Mouse (Mus musculus) Patski (cell line): ENCODE measurements around the gene Carmil2. TPM values are rescaled to one million over a fixed set of nuclear protein-coding genes. Genes with fewer than 3 reads are reported as not detected.

ENCODE experiments used
- ATAC-seq: fragments of 100-300 bp; one replicate; pipeline ENCODE4 v1.8.0; 2021
- CTCF ChIA-PET: fragments of 350-600 bp; sonication (Branson Sonifier 250); formaldehyde crosslinking; loops from one replicate; lab custom pipeline; 2022; ENCODE audit warnings: inconsistent platforms; lab: Charles Lee
- POLR2A ChIA-PET: fragments of 350-600 bp; sonication (Branson Sonifier 250); formaldehyde crosslinking; loops from one replicate; lab custom pipeline; 2022; ENCODE audit warnings: antibody characterized with exemption, inconsistent platforms; lab: Charles Lee
- DNase-seq: peaks from one replicate; pipeline ENCODE4 v3.0.0-alpha.2; 2011; ENCODE audit warnings: low read depth, low spot score
- H3K27me3 ChIP-seq: fragments of 371-371 bp; one replicate; pipeline ENCODE4 v1.5.1; 2021
- CTCF ChIP-seq: fragments of 100-300 bp; IDR thresholded peaks from one replicate; pipeline ENCODE4 v1.5.1; 2021
- in situ Hi-C: fragments of 300-500 bp; cut with MboI; formaldehyde crosslinking; loops from 3 replicates; pipeline ENCODE4 v1.11.1; 2018; ENCODE audit warnings: low pct_unique_long_range_greater_than_20kb, mixed read lengths
- polyA plus RNA-seq: library from polyadenylated mRNA; unstranded; gene quantifications from one replicate; pipeline ENCODE4 v1.2.3, GENCODE M21; 2021

Carmil2 gene
- polyA plus RNA-seq, 1 experiment from 2014 or later, result 0.44 TPM

GRCm38 (mm10) chr8:105695080-105695780, 9.2 kb downstream of the Carmil2 start:
- DNase-seq, result no peak
- ATAC-seq, result no peak
- H3K27me3 ChIP-seq, result no peaks in the 10 kb centered on the region
- in situ Hi-C loops, result no loop called here
- TF ChIP-seq CTCF, result no peak
- CTCF ChIA-PET, result no interaction called here
- POLR2A ChIA-PET, result no interaction called here

DNA sequence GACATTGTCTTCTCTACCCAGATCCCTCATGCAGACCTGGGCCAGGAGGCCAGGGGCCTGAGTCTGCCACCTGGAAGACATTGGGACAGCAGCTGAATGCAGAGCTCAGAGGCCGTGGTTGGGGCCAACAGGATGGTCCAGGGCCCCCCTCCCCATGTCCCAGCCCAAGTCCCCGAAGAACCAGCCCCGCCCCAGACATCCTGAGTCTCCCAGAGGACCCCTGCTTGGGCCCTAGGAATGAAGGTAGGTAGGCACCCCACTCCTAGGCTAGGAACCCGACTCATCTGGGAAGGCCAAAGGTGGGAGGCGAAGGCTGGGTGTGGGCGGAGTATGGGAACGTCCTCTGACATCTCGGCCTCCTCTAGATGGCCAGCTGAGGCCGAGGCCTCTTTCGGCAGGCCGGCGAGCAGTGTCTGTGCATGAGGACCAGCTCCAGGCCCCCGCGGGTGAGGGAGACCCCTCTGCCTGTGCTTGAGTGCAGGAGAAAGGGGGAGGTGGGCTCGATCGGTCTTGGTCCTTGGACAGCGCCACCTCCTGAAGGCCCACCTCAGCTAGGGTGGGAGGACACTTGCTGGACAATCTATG, 11.2 kb downstream of the Carmil2 start:
- DNase-seq, result no peak
- CTCF ChIA-PET, result no interaction called here
- no peak for TF ChIP-seq CTCF
- no peaks in the 10 kb centered on the region for H3K27me3 ChIP-seq
- no peak for ATAC-seq
- in situ Hi-C loops, result no loop called here
- POLR2A ChIA-PET, result no interaction called here

DNA sequence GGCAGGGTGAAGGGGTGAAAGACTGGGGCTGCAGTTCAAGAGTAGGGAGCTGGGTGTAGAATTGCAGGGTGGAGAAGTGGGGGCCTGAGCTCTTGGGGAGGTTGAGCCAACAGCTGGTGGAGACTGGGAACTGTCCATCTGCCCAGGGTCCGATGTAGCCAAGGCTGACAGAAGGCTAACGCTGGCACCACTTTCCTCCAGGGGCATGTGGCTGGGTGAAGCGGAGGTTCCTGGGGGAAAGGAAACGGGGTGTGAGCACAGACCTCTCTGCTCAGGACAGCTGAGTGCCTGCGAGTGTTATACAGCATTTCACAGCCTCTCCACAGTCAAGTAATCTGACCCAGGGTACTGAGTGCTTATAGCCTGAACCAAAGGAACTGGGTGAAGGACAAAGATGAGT, 12.7 kb downstream of the Carmil2 start:
- ATAC-seq, result no peak
- ChIA-PET CTCF (no interaction called here), POLR2A (interaction anchor here (0.6 kb wide), 1 partner anchor 76 kb away, joined by 3 read pairs; no protein-coding TSS in a partner anchor)
- no peak for TF ChIP-seq CTCF
- DNase-seq, result no peak
- H3K27me3 ChIP-seq, result no peaks in the 10 kb centered on the region
- in situ Hi-C loops, result no loop called here

DNA sequence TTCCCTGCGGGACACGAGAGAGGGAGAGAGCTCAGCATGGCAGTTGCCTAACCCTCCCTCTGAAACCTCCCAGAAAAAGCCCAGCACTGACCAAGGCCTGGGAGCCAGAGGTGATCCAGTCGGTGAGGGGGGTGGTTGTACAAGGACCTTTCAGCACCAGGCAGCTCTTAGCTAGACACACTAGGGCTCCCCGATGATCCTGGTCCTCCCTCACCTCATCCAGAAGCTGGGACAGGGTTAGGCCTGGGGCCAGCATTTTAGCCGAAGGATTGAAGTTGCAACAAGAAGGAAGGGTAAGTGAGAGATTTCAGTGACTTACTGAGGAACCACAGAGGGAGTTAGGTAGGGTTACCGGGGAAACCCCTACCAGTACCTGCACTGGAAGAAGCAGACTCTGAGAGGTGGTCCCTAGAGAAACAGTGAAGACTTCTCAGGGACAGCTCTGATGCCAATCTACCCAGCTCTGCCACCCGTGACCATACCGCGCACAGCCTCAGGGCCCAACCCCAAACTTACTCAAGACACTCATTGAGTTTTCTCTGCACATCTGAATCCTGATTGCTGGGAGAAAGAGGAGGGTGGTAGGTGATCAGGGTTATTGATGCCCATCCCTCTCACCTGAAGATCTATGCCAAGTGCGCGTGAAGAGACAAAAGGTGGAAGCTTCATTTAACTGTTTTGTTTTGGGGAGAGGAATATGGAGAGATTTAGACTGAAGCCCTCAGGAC, 13.6 kb downstream of the Carmil2 start:
- DNase-seq, result no peak
- H3K27me3 ChIP-seq, result no peaks in the 10 kb centered on the region
- ATAC-seq, result no peak
- in situ Hi-C loops, result no loop called here
- CTCF ChIA-PET, result interaction anchor here (1.0 kb wide), 1 partner anchor 31 kb away, joined by 3 read pairs; no protein-coding TSS in a partner anchor
- POLR2A ChIA-PET, result interaction anchor here (1.3 kb wide), 1 partner anchor 94 kb away, joined by 5 read pairs; no protein-coding TSS in a partner anchor
- TF ChIP-seq CTCF, result no peak

- in situ Hi-C loops, result no loop called here
- ChIA-PET POLR2A (interaction anchor here (1.3 kb wide), 1 partner anchor 94 kb away, joined by 5 read pairs; no protein-coding TSS in a partner anchor), CTCF (interaction anchor here (1.0 kb wide), 1 partner anchor 32 kb away, joined by 3 read pairs; no protein-coding TSS in a partner anchor)
- DNase-seq (no peak), ATAC-seq (peak; percentile 58)
- no peaks in the 10 kb centered on the region for H3K27me3 ChIP-seq
- no peak for TF ChIP-seq CTCF
Measured at GRCm38 (mm10) chr8:105700566-105700965, 14.5 kb downstream of the Carmil2 start.

DNA sequence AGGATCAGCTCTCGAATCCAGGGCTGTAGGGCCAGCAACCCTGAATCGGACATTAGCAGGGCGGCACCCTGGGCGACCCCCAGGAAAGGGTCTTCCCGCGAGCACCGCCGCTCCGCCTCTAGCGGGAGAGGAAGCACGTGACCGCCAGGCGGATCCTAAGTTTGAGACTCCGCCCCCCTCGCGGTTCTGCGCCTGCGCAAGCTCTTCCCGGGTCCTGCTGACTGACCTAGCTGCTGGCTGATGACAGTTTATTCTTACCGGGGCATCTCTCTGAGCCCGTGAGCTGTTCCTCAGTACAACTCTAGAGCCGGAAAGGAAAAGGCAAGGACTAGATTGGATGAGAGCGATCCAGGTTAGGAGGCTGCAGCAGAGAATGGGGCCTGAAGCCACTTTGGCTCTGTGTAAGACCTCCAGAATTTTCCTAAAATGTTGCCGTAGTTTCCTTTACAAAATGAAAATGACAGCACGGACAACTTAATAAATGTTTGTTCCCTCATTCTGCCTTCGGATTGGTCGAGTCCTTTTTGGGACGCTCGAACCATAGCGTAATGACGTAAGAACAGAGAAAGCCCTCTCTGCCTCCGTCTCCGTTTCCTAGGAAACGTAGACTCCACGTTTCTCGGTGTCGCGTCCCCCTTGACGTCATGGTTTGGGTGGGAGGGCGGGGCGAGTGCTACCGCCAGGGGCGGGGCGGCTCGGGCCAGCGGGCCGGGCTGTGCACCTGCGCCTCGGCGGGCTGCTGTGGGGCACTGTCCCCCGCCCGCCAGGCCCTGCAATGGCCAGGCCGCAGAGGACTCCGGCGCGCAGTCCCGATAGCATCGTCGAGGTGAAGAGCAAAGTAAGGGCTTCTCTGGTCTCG, 15.1 kb downstream of the Carmil2 start, which contains the start of the genes Acd and Pard6a:
Gene Acd, minus strand, starts transcription at position 137 of the 859 bp plus-strand sequence.
Gene Pard6a, plus strand, starts transcription at position 183 of the 859 bp plus-strand sequence.
- no peaks in the 10 kb centered on the region for H3K27me3 ChIP-seq
- ATAC-seq (peak; percentile 57), DNase-seq (peak; percentile 78)
- no peak for TF ChIP-seq CTCF
- ChIA-PET POLR2A (interaction anchor here (0.6 to 1.3 kb wide), 2 partner anchors 95 to 309 kb away, joined by 4 to 5 read pairs; no protein-coding TSS in a partner anchor), CTCF (interaction anchor here (1.0 kb wide), 1 partner anchor 33 kb away, joined by 3 read pairs; no protein-coding TSS in a partner anchor)
- in situ Hi-C loops, result no loop called here

GRCm38 (mm10) chr8:105702001-105702401, 15.9 kb downstream of the Carmil2 start:
- CTCF ChIA-PET, result no interaction called here
- POLR2A ChIA-PET, result no interaction called here
- no peak for TF ChIP-seq CTCF
- peak; percentile 32 for ATAC-seq
- DNase-seq, result no peak
- H3K27me3 ChIP-seq, result no peaks in the 10 kb centered on the region
- in situ Hi-C loops, result no loop called here

GRCm38 (mm10) chr8:105702731-105703415, 16.8 kb downstream of the Carmil2 start:
- no peak for DNase-seq
- ChIA-PET CTCF (interaction anchor here (1.4 kb wide), 1 partner anchor 139 kb away, joined by 3 read pairs; no protein-coding TSS in a partner anchor), POLR2A (no interaction called here)
- in situ Hi-C loops, result no loop called here
- TF ChIP-seq CTCF, result no peak
- H3K27me3 ChIP-seq, result no peaks in the 10 kb centered on the region
- no peak for ATAC-seq

DNA sequence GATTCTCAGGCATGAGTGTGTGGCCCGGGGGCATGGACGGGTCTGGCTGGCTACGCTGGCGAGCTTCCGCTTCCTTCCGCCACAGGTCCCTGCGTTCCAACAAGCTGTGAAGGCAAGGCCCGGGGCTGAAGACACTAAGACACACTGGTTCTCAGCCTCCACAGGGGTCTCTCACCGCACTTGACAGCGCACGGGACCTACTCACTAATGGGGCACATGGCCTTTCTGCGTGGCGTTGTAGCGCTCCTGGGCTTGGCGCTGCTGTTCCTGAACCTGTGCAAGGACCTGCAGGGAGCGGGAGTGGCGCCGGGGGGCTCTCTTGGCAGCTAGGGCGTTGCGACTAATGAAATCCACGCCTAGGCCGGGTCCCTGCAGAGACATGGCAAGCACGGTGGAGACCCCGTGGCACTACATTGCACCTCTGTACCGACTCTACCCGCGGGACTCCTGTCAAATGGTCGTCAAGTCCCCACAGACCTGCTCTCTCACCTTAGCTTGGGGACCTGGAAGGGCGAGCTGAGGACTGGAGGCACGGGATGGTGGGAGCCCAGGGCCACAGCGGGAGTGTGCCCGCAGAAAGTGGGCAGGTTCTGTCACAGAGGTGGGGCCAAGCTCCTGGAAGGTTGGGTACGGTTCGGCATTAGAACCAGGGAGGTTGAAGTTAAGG, 18.2 kb downstream of the Carmil2 start:
- ATAC-seq, result no peak
- TF ChIP-seq CTCF, result no peak
- in situ Hi-C loops, result no loop called here
- CTCF ChIA-PET, result interaction anchor here (1.4 to 1.5 kb wide), 2 partner anchors 10 to 140 kb away, joined by 3 to 4 read pairs; no protein-coding TSS in a partner anchor
- DNase-seq, result no peak
- POLR2A ChIA-PET, result no interaction called here
- no peaks in the 10 kb centered on the region for H3K27me3 ChIP-seq
